ENCODE assay signal across 27 mouse cellular contexts in the genomic region with DNA sequence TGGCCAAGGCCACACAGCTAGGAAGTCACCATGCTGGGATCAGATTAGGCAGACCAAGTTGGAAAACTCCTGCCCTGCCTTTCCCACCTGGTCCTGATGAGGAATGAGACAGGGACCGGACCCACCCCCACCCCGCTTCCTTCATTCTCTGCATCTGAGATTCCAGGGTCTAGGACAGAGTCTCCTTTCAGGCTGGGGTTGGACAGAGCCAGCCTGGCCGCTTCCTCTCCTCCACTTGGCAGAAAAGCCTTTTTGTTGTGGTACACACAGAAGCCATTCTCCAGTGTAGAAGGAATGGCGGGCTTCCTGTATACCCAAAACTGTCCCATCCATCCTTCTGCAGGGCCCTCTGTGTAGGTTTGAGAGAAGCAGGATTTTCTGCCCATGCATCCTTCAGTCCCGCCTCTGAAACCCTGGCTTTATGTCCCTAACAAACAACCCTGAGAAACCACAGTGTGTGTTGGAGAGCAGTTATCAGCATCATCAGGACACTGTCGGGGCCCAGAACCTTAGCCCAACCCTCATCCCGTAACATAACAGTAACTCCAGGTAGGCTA. TPM values are rescaled to one million over a fixed set of nuclear protein-coding genes. Genes with fewer than 3 reads are reported as not detected.
DNase-seq lines count a peak whose midpoint lies in the region; ATAC-seq and TF ChIP-seq lines count a peak whose summit lies in the region.
"Had no signal": no experiment of that assay in that cellular context is flagged by ENCODE, and none has a peak within 500 bp of the region (broad histone marks: within the 10 kb centered on the region; RNA-seq: fewer than 3 reads in every experiment).

No protein-coding gene starts in this region.

- no peak for TF ChIP-seq EP300 in stomach, postnatal 0 days (optimal IDR thresholded peaks at IDR 0.05)

- H3K9ac ChIP-seq in stomach, embryonic 14.5 days (replicated peaks; ENCODE audit: low read depth, low read length) = no peak overlapping the region
- H3K9ac ChIP-seq in stomach, postnatal 0 days (ENCODE audit: low read length) = no peak overlapping the region
- H3K9ac ChIP-seq: limb, embryonic 15.5 days; liver, embryonic 15.5 days; lung, embryonic 15.5 days had no signal

- no peaks in the 10 kb centered on the region for H3K9me3 ChIP-seq in stomach, embryonic 14.5 days (ENCODE audit: control insufficient read depth, low read depth, low read length)
- H3K9me3 ChIP-seq in stomach, postnatal 0 days (ENCODE audit: control insufficient read depth, low read length) = no peaks in the 10 kb centered on the region
- H3K9me3 ChIP-seq: forebrain, embryonic 10.5 days; G1E; heart, embryonic 13.5 days; limb, embryonic 15.5 days; liver, embryonic 15.5 days had no signal

- no peaks in the 10 kb centered on the region for H3K27me3 ChIP-seq in stomach, embryonic 14.5 days (ENCODE audit: control insufficient read depth, insufficient read depth, low read length)
- H3K27me3 ChIP-seq in stomach, postnatal 0 days (ENCODE audit: control insufficient read depth, insufficient read depth, low read length) = no peaks in the 10 kb centered on the region
- H3K27me3 ChIP-seq: heart, embryonic 13.5 days; limb, embryonic 15.5 days; lung, embryonic 15.5 days; Patski had no signal

- intact Hi-C loops in gastrocnemius, adult 2 months (cut with DNase I) = no loop called here
- intact Hi-C loops in left cerebral cortex, postnatal 25 days (cut with DNase I) = no loop called here

- no peak overlapping the region for H3K4me3 ChIP-seq in gastrocnemius, adult 2 months
- no peak overlapping the region for H3K4me3 ChIP-seq in stomach, embryonic 14.5 days (ENCODE audit: low read depth, low read length)
- no peak overlapping the region for H3K4me3 ChIP-seq in stomach, postnatal 0 days (ENCODE audit: low read depth, low read length)
- H3K4me3 ChIP-seq: forebrain, embryonic 10.5 days; heart, embryonic 13.5 days; layer of hippocampus, adult 2 months; limb, embryonic 15.5 days; liver, embryonic 15.5 days; lung, embryonic 15.5 days; megakaryocyte, embryonic 14.5 days had no signal

- H3K4me2 ChIP-seq in stomach, embryonic 14.5 days (replicated peaks; ENCODE audit: low read depth, low read length) = no peak overlapping the region
- H3K4me2 ChIP-seq in stomach, postnatal 0 days (replicated peaks; ENCODE audit: low read depth) = no peak overlapping the region
- H3K4me2 ChIP-seq: heart, embryonic 13.5 days; limb, embryonic 15.5 days; liver, embryonic 15.5 days; lung, embryonic 15.5 days had no signal

- ATAC-seq in stomach, embryonic 14.5 days (ENCODE audit: insufficient number of reproducible peaks, insufficient read depth, low FRiP score, low read depth) = no peak
- ATAC-seq in stomach, postnatal 0 days (ENCODE audit: low FRiP score, low TSS enrichment) = no peak
- ATAC-seq: intestine, postnatal 0 days; Patski had no signal

- TF ChIP-seq CTCF in gastrocnemius, adult 2 months (IDR thresholded peaks at IDR 0.05) = no peak
- no peak for TF ChIP-seq CTCF in stomach, postnatal 0 days (IDR thresholded peaks at IDR 0.05; ENCODE audit: low read depth)

- peaks cover 14% of the 10 kb centered on the region for H3K4me1 ChIP-seq in stomach, embryonic 14.5 days (ENCODE audit: control insufficient read depth, insufficient read depth, low read length)
- H3K4me1 ChIP-seq in stomach, postnatal 0 days (replicated peaks; ENCODE audit: control insufficient read depth, insufficient read depth) = no peaks in the 10 kb centered on the region
- H3K4me1 ChIP-seq: liver, embryonic 15.5 days had no signal

- H3K36me3 ChIP-seq in stomach, embryonic 14.5 days (ENCODE audit: control insufficient read depth, insufficient read depth, low read length) = peaks cover 9% of the 10 kb centered on the region; the same call in 1 of the 2 replicates
- H3K36me3 ChIP-seq in stomach, postnatal 0 days (ENCODE audit: control insufficient read depth, insufficient read depth, low read length) = peaks cover 5% of the 10 kb centered on the region; the same call in 1 of the 2 replicates
- H3K36me3 ChIP-seq: G1E; limb, embryonic 15.5 days; liver, embryonic 15.5 days had no signal

- DNase-seq in gastrocnemius, adult 2 months = no peak
- DNase-seq in gastrocnemius, adult 18-20 months (ENCODE audit: low spot score) = no peak
- DNase-seq in left cerebral cortex, postnatal 25 days (ENCODE audit: low spot score in 2 of 2) = peak; percentile 6 to 16
- no peak for DNase-seq in left cerebral cortex, adult 9 months (ENCODE audit: low spot score in 2 of 2)
- no peak for DNase-seq in stomach, postnatal 0 days (ENCODE audit: low spot score)
- DNase-seq in cerebellum, postnatal 14 days = no peak
- DNase-seq: adrenal gland, postnatal 36 days; cerebellum, adult 11 months; cerebellum, postnatal 10 days; gastrocnemius, postnatal 25 days; heart, adult 18-20 months; kidney, postnatal 25 days; left cerebral cortex, postnatal 4 days; lung, postnatal 36 days; retina, postnatal 1 day had no signal

- peak overlapping the region; percentile 82 for H3K27ac ChIP-seq in gastrocnemius, adult 2 months
- H3K27ac ChIP-seq in stomach, embryonic 14.5 days (ENCODE audit: low read length) = peak overlapping the region; percentile 29; the same call in 1 of the 2 replicates
- no peak overlapping the region for H3K27ac ChIP-seq in stomach, postnatal 0 days (replicated peaks)
- H3K27ac ChIP-seq: forebrain, embryonic 10.5 days; layer of hippocampus, adult 2 months; limb, embryonic 15.5 days; liver, embryonic 15.5 days; lung, embryonic 15.5 days had no signal

- 79% methylated on average over 7 of the region's 7 CpGs for WGBS in stomach, embryonic 14.5 days
- 81% methylated on average over 7 of the region's 7 CpGs for WGBS in stomach, postnatal 0 days

RNA-seq across cellular contexts. Expression of gene Mmp15, which starts 23.4 kb away (rescaled TPM):
- 10 to 100 TPM; 13.8 to 17.0 TPM for total RNA-seq in gastrocnemius, adult 2 months (2021)
- 10 to 100 TPM; 16.8 to 17.8 TPM for total RNA-seq in gastrocnemius, adult 18-20 months (2021)
- total RNA-seq in left cerebral cortex, postnatal 25 days (2021) = 10 to 100 TPM; 20.9 TPM
- polyA plus RNA-seq in stomach, embryonic 14.5 days (2014; fragmentation: Nextera tagmentation; extraction: Ambion mirVana) = 21.5 and 22.0 TPM in 2 replicates
- polyA plus RNA-seq in stomach, postnatal 0 days (2015; fragmentation: Nextera tagmentation; extraction: Ambion mirVana) = 19.0 and 21.7 TPM in 2 replicates
- total RNA-seq: monocyte, adult 5-6 weeks had no signal

RNA-seq across cellular contexts. Expression of gene Usb1, which starts 43.4 kb away (rescaled TPM):
- total RNA-seq in gastrocnemius, adult 2 months (2021) = 1 to 10 TPM; 5.8 to 7.1 TPM
- total RNA-seq in gastrocnemius, adult 18-20 months (2021) = 1 to 10 TPM; 4.8 to 5.7 TPM
- 10 to 100 TPM; 13.5 to 14.0 TPM for total RNA-seq in left cerebral cortex, postnatal 25 days (2021)
- polyA plus RNA-seq in stomach, embryonic 14.5 days (2014; fragmentation: Nextera tagmentation; extraction: Ambion mirVana) = 38.0 and 44.2 TPM in 2 replicates
- 21.5 and 24.6 TPM in 2 replicates for polyA plus RNA-seq in stomach, postnatal 0 days (2015; fragmentation: Nextera tagmentation; extraction: Ambion mirVana)

RNA-seq across cellular contexts. Expression of gene Zfp319, which starts 43.7 kb away (rescaled TPM):
- 1 to 10 TPM; 3.3 to 4.4 TPM for total RNA-seq in gastrocnemius, adult 2 months (2021)
- 1 to 10 TPM; 2.8 to 3.2 TPM for total RNA-seq in gastrocnemius, adult 18-20 months (2021)
- total RNA-seq in left cerebral cortex, postnatal 25 days (2021) = 10 to 100 TPM; 15.0 to 17.5 TPM
- polyA plus RNA-seq in stomach, embryonic 14.5 days (2014; fragmentation: Nextera tagmentation; extraction: Ambion mirVana) = 7.4 and 8.3 TPM in 2 replicates
- 2.5 TPM in 2 replicates for polyA plus RNA-seq in stomach, postnatal 0 days (2015; fragmentation: Nextera tagmentation; extraction: Ambion mirVana)

RNA-seq across cellular contexts. Expression of gene Cfap20, which starts 59.2 kb away (rescaled TPM):
- total RNA-seq in gastrocnemius, adult 2 months (2021) = 1 to 10 TPM; 6.5 TPM
- total RNA-seq in gastrocnemius, adult 18-20 months (2021) = 1 to 10 TPM; 6.0 to 6.5 TPM
- 10 to 100 TPM; 57.8 to 60.0 TPM for total RNA-seq in left cerebral cortex, postnatal 25 days (2021)
- 181 and 187 TPM in 2 replicates for polyA plus RNA-seq in stomach, embryonic 14.5 days (2014; fragmentation: Nextera tagmentation; extraction: Ambion mirVana)
- polyA plus RNA-seq in stomach, postnatal 0 days (2015; fragmentation: Nextera tagmentation; extraction: Ambion mirVana) = 85.5 and 85.7 TPM in 2 replicates

Comparison
In these comparisons a context has a peak if more than half of its experiments do, and no peak if none do; other contexts are left out.
1. DNase-seq: peak in left cerebral cortex, postnatal 25 days (2 of 2); none in gastrocnemius, adult 2 months (single experiment), gastrocnemius, adult 18-20 months (single experiment), left cerebral cortex, adult 9 months (0 of 2), stomach, postnatal 0 days (single experiment) and cerebellum, postnatal 14 days (0 of 2).